Mouse (Mus musculus): ENCODE measurements around the gene Ifna5. TPM values are rescaled to one million over a fixed set of nuclear protein-coding genes. Genes with fewer than 3 reads are reported as not detected.

Gene Ifna5
- polyA plus RNA-seq, 1 experiment from 2014 or later = not detected

DNA sequence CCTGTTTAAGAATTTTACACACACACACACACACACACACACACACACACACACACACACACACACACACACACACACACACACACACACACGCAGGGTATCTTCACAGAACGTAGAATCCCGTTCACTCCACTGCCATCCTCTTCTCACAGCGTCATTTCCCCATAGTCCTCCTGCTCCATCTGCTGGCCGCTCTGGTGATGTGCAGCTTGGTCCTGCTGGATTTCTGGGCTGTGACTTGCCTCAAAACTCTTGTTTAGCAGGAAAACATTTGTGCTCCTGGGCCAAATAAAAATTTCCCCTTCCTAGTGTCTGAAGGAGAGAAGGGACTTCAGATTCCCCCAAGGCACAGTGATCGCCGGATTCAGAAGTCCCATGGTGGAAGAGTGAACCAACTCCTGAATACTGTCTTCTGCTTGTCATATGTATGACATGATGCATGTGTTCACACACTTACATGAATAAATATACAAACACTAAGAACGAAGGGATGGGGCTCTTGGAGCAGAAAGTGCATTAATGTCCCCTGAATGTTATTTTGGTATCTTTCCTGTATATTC lies 32.1 kb downstream of the Ifna5 start:
- Histone ChIP-seq H3K36me3 (no peaks in the 10 kb centered on the region), H3K4me2 (peak overlapping the region; percentile 75), H3K4me1 (replicated peaks) (peaks cover 12% of the 10 kb centered on the region), H3K4me3 (peak overlapping the region; percentile 50), H3K9ac (peak overlapping the region; percentile 65; the same call in 1 of the 2 replicates), H3K27ac (replicated peaks) (no peak overlapping the region), H3K9me3 (no peaks in the 10 kb centered on the region), H3K27me3 (peaks cover 28% of the 10 kb centered on the region)
- 2% methylated on average over 8 of the region's 8 CpGs for WGBS
- peak; percentile 87 for ATAC-seq (ENCODE audit: low read depth)

- peak; percentile 73 for ATAC-seq (ENCODE audit: low read depth)
- peak overlapping the region; percentile 75 for H3K4me2 ChIP-seq
- peak overlapping the region; percentile 50 for H3K4me3 ChIP-seq
- peak overlapping the region; percentile 65 for H3K9ac ChIP-seq
- peaks cover 12% of the 10 kb centered on the region for H3K4me1 ChIP-seq (replicated peaks)
- H3K27ac ChIP-seq (replicated peaks) = no peak overlapping the region
- H3K9me3 ChIP-seq = no peaks in the 10 kb centered on the region
- no peaks in the 10 kb centered on the region for H3K36me3 ChIP-seq
- WGBS = 8% methylated on average over 31 of the region's 31 CpGs
- H3K27me3 ChIP-seq = peaks cover 28% of the 10 kb centered on the region
These were observed 32.9 kb downstream of the Ifna5 start for GRCm38 (mm10) chr4:88867926-88868911.

GRCm38 (mm10) chr4:88872691-88873090 lies 37.4 kb downstream of the Ifna5 start:
- Histone ChIP-seq H3K4me2 (no peak overlapping the region), H3K27me3 (peaks cover 13% of the 10 kb centered on the region), H3K9me3 (no peaks in the 10 kb centered on the region), H3K27ac (replicated peaks) (no peak overlapping the region), H3K4me3 (no peak overlapping the region), H3K9ac (no peak overlapping the region), H3K36me3 (no peaks in the 10 kb centered on the region), H3K4me1 (replicated peaks) (peaks cover 10% of the 10 kb centered on the region)
- no peak for ATAC-seq (ENCODE audit: low read depth)
- WGBS = 2% methylated on average over 2 of the region's 2 CpGs

DNA sequence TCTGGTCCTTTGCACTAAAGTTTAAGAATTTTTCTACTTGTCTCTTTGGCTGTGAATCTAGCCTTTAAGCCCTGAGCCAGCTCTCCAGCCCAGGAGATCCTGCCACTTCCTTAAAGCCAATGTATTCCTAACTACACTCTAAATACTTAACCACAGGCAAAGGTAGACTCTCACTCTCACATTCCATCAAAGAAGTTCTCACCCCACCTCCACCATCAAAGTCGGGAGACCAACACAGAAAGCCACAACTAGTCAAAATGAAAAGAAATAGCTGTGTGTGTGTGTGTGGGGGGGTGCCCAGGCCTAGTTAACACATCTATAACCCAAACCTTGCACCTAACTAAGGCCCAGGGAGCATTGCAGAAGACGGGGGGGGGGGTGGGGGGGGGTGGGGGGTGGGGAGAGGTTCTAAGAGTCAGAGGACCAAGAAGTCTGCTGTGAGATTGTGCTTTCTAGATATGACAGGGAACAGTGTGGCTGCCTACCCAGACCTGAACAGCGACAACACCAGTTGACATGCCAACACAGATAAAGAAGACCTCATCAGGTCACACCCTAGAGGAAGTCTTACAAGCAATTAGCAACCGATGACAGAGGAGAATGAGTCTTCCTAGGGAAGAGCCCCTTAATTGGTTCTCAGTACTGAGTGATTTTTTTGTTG lies 40.2 kb downstream of the Ifna5 start:
- 70% methylated on average over 4 of the region's 4 CpGs for WGBS
- no peak for ATAC-seq (ENCODE audit: low read depth)

GRCm38 (mm10) chr4:88876520-88876919 lies 41.2 kb downstream of the Ifna5 start:
- Histone ChIP-seq H3K9me3 (no peaks in the 10 kb centered on the region), H3K27me3 (peaks cover 6% of the 10 kb centered on the region), H3K36me3 (no peaks in the 10 kb centered on the region), H3K4me1 (replicated peaks) (no peaks in the 10 kb centered on the region), H3K9ac (no peak overlapping the region), H3K4me3 (no peak overlapping the region), H3K4me2 (no peak overlapping the region), H3K27ac (replicated peaks) (no peak overlapping the region)
- WGBS = 80% methylated on average over 4 of the region's 4 CpGs
- no peak for ATAC-seq (ENCODE audit: low read depth)

More for the DNA sequence above, 40.2 kb downstream of the Ifna5 start:
- Histone ChIP-seq H3K9me3 (no peaks in the 10 kb centered on the region), H3K4me1 (replicated peaks) (no peaks in the 10 kb centered on the region), H3K4me2 (no peak overlapping the region), H3K9ac (no peak overlapping the region), H3K4me3 (no peak overlapping the region), H3K27me3 (peaks cover 11% of the 10 kb centered on the region), H3K27ac (replicated peaks) (no peak overlapping the region), H3K36me3 (no peaks in the 10 kb centered on the region)

- H3K36me3 ChIP-seq = no peaks in the 10 kb centered on the region
- H3K4me3 ChIP-seq = no peak overlapping the region
- no peak overlapping the region for H3K4me2 ChIP-seq
- no peak overlapping the region for H3K9ac ChIP-seq
- ATAC-seq (ENCODE audit: low read depth) = no peak
- no peaks in the 10 kb centered on the region for H3K4me1 ChIP-seq (replicated peaks)
- 41% methylated on average over 10 of the region's 10 CpGs for WGBS
- no peak overlapping the region for H3K27ac ChIP-seq (replicated peaks)
- no peaks in the 10 kb centered on the region for H3K9me3 ChIP-seq
- no peaks in the 10 kb centered on the region for H3K27me3 ChIP-seq
These were observed 42.9 kb downstream of the Ifna5 start for GRCm38 (mm10) chr4:88878246-88878645.

- Histone ChIP-seq H3K27ac (replicated peaks) (no peak overlapping the region), H3K4me3 (no peak overlapping the region), H3K9me3 (no peaks in the 10 kb centered on the region), H3K9ac (no peak overlapping the region), H3K4me2 (no peak overlapping the region), H3K36me3 (no peaks in the 10 kb centered on the region), H3K4me1 (replicated peaks) (no peaks in the 10 kb centered on the region), H3K27me3 (no peaks in the 10 kb centered on the region)
- 80% methylated on average over 4 of the region's 4 CpGs for WGBS
- ATAC-seq (ENCODE audit: low read depth) = no peak
These were observed 43.4 kb downstream of the Ifna5 start for GRCm38 (mm10) chr4:88878772-88879171.

DNA sequence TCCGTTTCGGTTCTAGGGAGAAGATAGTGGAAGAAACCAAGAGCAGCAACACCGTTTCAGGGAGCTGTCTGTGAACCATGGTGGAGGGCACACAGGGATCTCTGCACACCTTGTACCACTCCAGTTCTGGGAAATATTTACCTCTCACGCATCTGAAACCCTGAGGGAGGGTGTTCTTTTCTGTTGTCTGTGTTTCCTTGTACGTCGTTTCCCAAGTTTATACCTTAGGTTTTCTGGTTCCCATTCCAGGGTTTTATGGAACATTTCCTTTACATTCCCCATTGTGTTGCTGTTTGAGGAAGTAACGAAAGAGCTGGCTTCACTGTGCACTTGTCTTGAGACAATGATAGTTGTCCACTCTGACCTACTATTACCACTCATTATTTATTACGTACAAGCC lies 44.8 kb downstream of the Ifna5 start, which contains the start of gene Ifne:
Gene Ifne, minus strand, starts transcription at position 101 of the 400 bp plus-strand sequence.
- Histone ChIP-seq H3K9me3 (no peaks in the 10 kb centered on the region), H3K36me3 (no peaks in the 10 kb centered on the region), H3K4me1 (replicated peaks) (no peaks in the 10 kb centered on the region), H3K9ac (no peak within 1 kb of the TSS), H3K27me3 (no peaks in the 10 kb centered on the region), H3K4me2 (no peak within 1 kb of the TSS), H3K4me3 (no peak within 1 kb of the TSS), H3K27ac (replicated peaks) (no peak within 1 kb of the TSS)
- WGBS = 78% methylated on average over 8 of the region's 8 CpGs
- ATAC-seq (ENCODE audit: low read depth) = no peak

Other genes starting within 250 kb of the Ifna5 start
- gene Ifna9, start 243.1 kb upstream of the Ifna5 start, polyA plus RNA-seq (2015; fragmentation: Nextera tagmentation; extraction: Ambion mirVana) = not detected in 2 replicates
- not detected in 2 replicates for gene Ifna12, start 232.1 kb upstream of the Ifna5 start, polyA plus RNA-seq (2015; fragmentation: Nextera tagmentation; extraction: Ambion mirVana)
- not detected in 2 replicates for gene C87499, start 201.1 kb upstream of the Ifna5 start, polyA plus RNA-seq (2015; fragmentation: Nextera tagmentation; extraction: Ambion mirVana)
- not detected in 2 replicates for gene Ifna13, start 191.1 kb upstream of the Ifna5 start, polyA plus RNA-seq (2015; fragmentation: Nextera tagmentation; extraction: Ambion mirVana)
- not detected in 2 replicates for gene Ifna16, start 158.6 kb upstream of the Ifna5 start, polyA plus RNA-seq (2015; fragmentation: Nextera tagmentation; extraction: Ambion mirVana)
- gene Ifna2, start 151.6 kb upstream of the Ifna5 start, polyA plus RNA-seq (2015; fragmentation: Nextera tagmentation; extraction: Ambion mirVana) = not detected in 2 replicates
- not detected in 2 replicates for gene Ifnab, start 144.2 kb upstream of the Ifna5 start, polyA plus RNA-seq (2015; fragmentation: Nextera tagmentation; extraction: Ambion mirVana)
- gene Gm26566, start 113.7 kb upstream of the Ifna5 start, polyA plus RNA-seq (2015; fragmentation: Nextera tagmentation; extraction: Ambion mirVana) = 1.3 and 1.5 TPM in 2 replicates
- gene Klhl9, start 113.1 kb upstream of the Ifna5 start, polyA plus RNA-seq (2015; fragmentation: Nextera tagmentation; extraction: Ambion mirVana) = 126 and 128 TPM in 2 replicates
- not detected in 2 replicates for gene Gm13271, start 80.7 kb upstream of the Ifna5 start, polyA plus RNA-seq (2015; fragmentation: Nextera tagmentation; extraction: Ambion mirVana)
- gene Gm13283, start 75.4 kb upstream of the Ifna5 start, polyA plus RNA-seq (2015; fragmentation: Nextera tagmentation; extraction: Ambion mirVana) = not detected in 2 replicates
- not detected in 2 replicates for gene Gm13290, start 61.7 kb upstream of the Ifna5 start, polyA plus RNA-seq (2015; fragmentation: Nextera tagmentation; extraction: Ambion mirVana)
- not detected in 2 replicates for gene Gm13289, start 58.6 kb upstream of the Ifna5 start, polyA plus RNA-seq (2015; fragmentation: Nextera tagmentation; extraction: Ambion mirVana)
- not detected in 2 replicates for gene Gm13272, start 55.7 kb upstream of the Ifna5 start, polyA plus RNA-seq (2015; fragmentation: Nextera tagmentation; extraction: Ambion mirVana)
- gene Ifnz, start 53.4 kb upstream of the Ifna5 start, polyA plus RNA-seq (2015; fragmentation: Nextera tagmentation; extraction: Ambion mirVana) = not detected in 2 replicates
- not detected in 2 replicates for gene Gm13276, start 49.8 kb upstream of the Ifna5 start, polyA plus RNA-seq (2015; fragmentation: Nextera tagmentation; extraction: Ambion mirVana)
- not detected in 2 replicates for gene Gm13277, start 46.9 kb upstream of the Ifna5 start, polyA plus RNA-seq (2015; fragmentation: Nextera tagmentation; extraction: Ambion mirVana)
- not detected in 2 replicates for gene Gm13278, start 44.0 kb upstream of the Ifna5 start, polyA plus RNA-seq (2015; fragmentation: Nextera tagmentation; extraction: Ambion mirVana)
- gene Gm13275, start 41.0 kb upstream of the Ifna5 start, polyA plus RNA-seq (2015; fragmentation: Nextera tagmentation; extraction: Ambion mirVana) = not detected in 2 replicates
- gene Gm13279, start 38.1 kb upstream of the Ifna5 start, polyA plus RNA-seq (2015; fragmentation: Nextera tagmentation; extraction: Ambion mirVana) = not detected in 2 replicates
- gene Gm13285, start 35.9 kb upstream of the Ifna5 start, polyA plus RNA-seq (2015; fragmentation: Nextera tagmentation; extraction: Ambion mirVana) = 0.32 TPM in 1 of 2 replicates, not detected in the other
- gene Gm13287, start 32.3 kb upstream of the Ifna5 start, polyA plus RNA-seq (2015; fragmentation: Nextera tagmentation; extraction: Ambion mirVana) = not detected in 2 replicates
- not detected in 2 replicates for gene Gm13288, start 30.0 kb upstream of the Ifna5 start, polyA plus RNA-seq (2015; fragmentation: Nextera tagmentation; extraction: Ambion mirVana)
- gene Ifna7, start 19.3 kb upstream of the Ifna5 start, polyA plus RNA-seq (2015; fragmentation: Nextera tagmentation; extraction: Ambion mirVana) = not detected in 2 replicates
- gene Ifna11, start 15.6 kb upstream of the Ifna5 start, polyA plus RNA-seq (2015; fragmentation: Nextera tagmentation; extraction: Ambion mirVana) = not detected in 2 replicates
- gene Ifna6, start 8.1 kb upstream of the Ifna5 start, polyA plus RNA-seq (2015; fragmentation: Nextera tagmentation; extraction: Ambion mirVana) = not detected in 2 replicates
- gene Ifna4, start 6.3 kb downstream of the Ifna5 start, polyA plus RNA-seq (2015; fragmentation: Nextera tagmentation; extraction: Ambion mirVana) = not detected in 2 replicates
- gene Ifna1, start 14.6 kb downstream of the Ifna5 start, polyA plus RNA-seq (2015; fragmentation: Nextera tagmentation; extraction: Ambion mirVana) = not detected in 2 replicates
- gene Ifne, start 44.7 kb downstream of the Ifna5 start, polyA plus RNA-seq (2015; fragmentation: Nextera tagmentation; extraction: Ambion mirVana) = not detected in 2 replicates